Comparison of ENCODE assay signal across 10 mouse cellular contexts in genomic region chr5:124003375-124003774, GRCm38 (mm10). TPM values are rescaled to one million over a fixed set of nuclear protein-coding genes. Genes with fewer than 3 reads are reported as not detected.
DNase-seq lines count a peak whose midpoint lies in the region; ATAC-seq and TF ChIP-seq lines count a peak whose summit lies in the region.
"Had no signal": no experiment of that assay in that cellular context is flagged by ENCODE, and none has a peak within 500 bp of the region (broad histone marks: within the 10 kb centered on the region; RNA-seq: fewer than 3 reads in every experiment).

No protein-coding gene starts in this region.

- H3K27me3 ChIP-seq in heart, embryonic 14.5 days (ENCODE audit: control insufficient read depth, insufficient read depth, low read length) = no peaks in the 10 kb centered on the region
- H3K27me3 ChIP-seq in heart, adult 2 months (ENCODE audit: control insufficient read depth, insufficient read depth, low read length) = no peaks in the 10 kb centered on the region
- no peaks in the 10 kb centered on the region for H3K27me3 ChIP-seq in limb, embryonic 15.5 days

- no peak overlapping the region for H3K27ac ChIP-seq in heart, embryonic 14.5 days (replicated peaks in 1 of 2; ENCODE audit: control insufficient read depth in 1 of 2, insufficient read depth in 1 of 2, low read depth in 2 of 2, low read length in 2 of 2)
- no peak overlapping the region for H3K27ac ChIP-seq in heart, adult 2 months
- peak overlapping the region; percentile 34; the same call in 1 of the 2 replicates for H3K27ac ChIP-seq in limb, embryonic 15.5 days

- intact Hi-C loops in heart, adult 2 months (cut with DNase I) = no loop called here
- intact Hi-C loops in gastrocnemius, postnatal 14 days (cut with DNase I; ENCODE audit: low total_unique reads) = loop anchor here (2.0 kb wide), 1 partner anchor 81 kb away; no protein-coding TSS in a partner anchor

- no peak for TF ChIP-seq EP300 in heart, adult 2 months (IDR thresholded peaks at IDR 0.05; ENCODE audit: insufficient read depth, low read depth, low read length)

- H3K4me2 ChIP-seq in heart, embryonic 14.5 days (ENCODE audit: low read length) = no peak overlapping the region
- H3K4me2 ChIP-seq in limb, embryonic 15.5 days = no peak overlapping the region

- WGBS in heart, embryonic 14.5 days = 65% methylated on average over 4 of the region's 4 CpGs
- 55% methylated on average over 4 of the region's 4 CpGs for WGBS in heart, adult 2 months
- WGBS in limb, embryonic 15.5 days = 56% methylated on average over 4 of the region's 4 CpGs

- H3K4me1 ChIP-seq in heart, embryonic 14.5 days (ENCODE audit: control insufficient read depth in 2 of 2, insufficient read depth in 2 of 2, low read length in 2 of 2) = peaks cover 7 to 13% of the 10 kb centered on the region in 2 experiments; a peak in 3 of 4 replicates
- no peaks in the 10 kb centered on the region; the same call in 1 of the 2 replicates for H3K4me1 ChIP-seq in heart, adult 2 months (ENCODE audit: control insufficient read depth, insufficient read depth, low read length)
- peaks cover 19% of the 10 kb centered on the region for H3K4me1 ChIP-seq in limb, embryonic 15.5 days

- no peak overlapping the region for H3K4me3 ChIP-seq in heart, embryonic 14.5 days (ENCODE audit: control insufficient read depth in 1 of 2, insufficient read depth in 1 of 2, low read depth in 1 of 2, low read length in 2 of 2)
- H3K4me3 ChIP-seq in heart, adult 2 months = no peak overlapping the region
- H3K4me3 ChIP-seq in limb, embryonic 15.5 days = no peak overlapping the region

- H3K79me2 ChIP-seq in heart, adult 2 months (replicated peaks; ENCODE audit: control insufficient read depth, insufficient read depth, low read length) = no peaks in the 10 kb centered on the region

- ATAC-seq in heart, embryonic 14.5 days (ENCODE audit: insufficient number of reproducible peaks, insufficient read depth, low FRiP score, low read depth) = no peak
- ATAC-seq in limb, embryonic 15.5 days (ENCODE audit: insufficient number of reproducible peaks, low FRiP score, low TSS enrichment, low read depth) = no peak

- no peak for TF ChIP-seq CTCF in heart, adult 2 months (IDR thresholded peaks at IDR 0.05)

- DNase-seq in heart, adult 2 months = no peak
- peak; percentile 16 for DNase-seq in retina, postnatal 1 day
- DNase-seq in retina, embryonic 14.5 days (ENCODE audit: low spot score) = no peak
- no peak for DNase-seq in right cerebral cortex, adult 18-20 months
- no peak for DNase-seq in gastrocnemius, postnatal 14 days
- DNase-seq in cerebellum, adult 9-10 months = no peak
- DNase-seq: lung, postnatal 36 days; right cerebral cortex, postnatal 4 days had no signal

- no peak for TF ChIP-seq POLR2A in heart, adult 2 months (IDR thresholded peaks at IDR 0.05; ENCODE audit: insufficient read depth, low read depth, low read length)

- H3K36me3 ChIP-seq in heart, embryonic 14.5 days (ENCODE audit: control insufficient read depth, insufficient read depth, low read length) = peaks cover 62% of the 10 kb centered on the region
- no peaks in the 10 kb centered on the region for H3K36me3 ChIP-seq in heart, adult 2 months (ENCODE audit: control insufficient read depth, insufficient read depth, low read length)
- peaks cover 51% of the 10 kb centered on the region for H3K36me3 ChIP-seq in limb, embryonic 15.5 days

- peak overlapping the region; percentile 2; the same call in 1 of the 2 replicates for H3K9ac ChIP-seq in heart, embryonic 14.5 days (ENCODE audit: low read length)
- no peak overlapping the region for H3K9ac ChIP-seq in heart, adult 2 months (ENCODE audit: low read depth, low read length)
- no peak overlapping the region for H3K9ac ChIP-seq in limb, embryonic 15.5 days

- no peaks in the 10 kb centered on the region for H3K9me3 ChIP-seq in heart, embryonic 14.5 days (ENCODE audit: control insufficient read depth, low read length)
- H3K9me3 ChIP-seq in limb, embryonic 15.5 days = no peaks in the 10 kb centered on the region

RNA-seq across cellular contexts. Expression of gene Vps37b, which starts 28.7 kb away (rescaled TPM):
- 47.6 and 47.7 TPM in 2 replicates for polyA plus RNA-seq in heart, embryonic 14.5 days (2014; fragmentation: Nextera tagmentation; extraction: Ambion mirVana)
- total RNA-seq in heart, adult 2 months (2021) = 10 to 100 TPM; 16.0 to 16.7 TPM
- 22.7 and 29.4 TPM in 2 replicates for polyA plus RNA-seq in heart, adult 2 months (2012; rRNA removed)
- 34.7 and 37.8 TPM in 2 replicates for polyA plus RNA-seq in limb, embryonic 15.5 days (2015; fragmentation: Nextera tagmentation; extraction: Ambion mirVana)
- total RNA-seq in gastrocnemius, postnatal 14 days (2021) = 1 to 10 TPM; 6.3 to 7.8 TPM

RNA-seq across cellular contexts. Expression of gene Hip1r, which starts 29.9 kb away (rescaled TPM):
- 5.0 and 5.3 TPM in 2 replicates for polyA plus RNA-seq in heart, embryonic 14.5 days (2014; fragmentation: Nextera tagmentation; extraction: Ambion mirVana)
- total RNA-seq in heart, adult 2 months (2021) = 10 to 100 TPM; 16.3 to 16.7 TPM
- polyA plus RNA-seq in heart, adult 2 months (2012; rRNA removed) = 7.0 and 7.9 TPM in 2 replicates
- polyA plus RNA-seq in limb, embryonic 15.5 days (2015; fragmentation: Nextera tagmentation; extraction: Ambion mirVana) = 12.4 and 17.4 TPM in 2 replicates
- 10 to 100 TPM in 1 of 2 experiments, 1 to 10 TPM in 1; 7.2 to 11.1 TPM for total RNA-seq in gastrocnemius, postnatal 14 days (2021)
